Mouse (Mus musculus) hindbrain, embryonic 12.5 days (tissue): ENCODE results near the gene Ubash3b. TPM values are rescaled to one million over a fixed set of nuclear protein-coding genes. Genes with fewer than 3 reads are reported as not detected.

Experiments
- ATAC-seq: fragments of 200-750 bp; cut with Nextera tagmentation; 2 replicates; pipeline ENCODE4 v1.8.0; 2017; ENCODE audit warnings: moderate TSS enrichment; ENCODE audit not compliant: low FRiP score
- H3K27ac ChIP-seq: fragments of 300-500 bp; sonication (generic); 2 replicates; pipeline ENCODE4 v1.5.1; 2016; ENCODE audit warnings: mild to moderate bottlenecking
- H3K27me3 ChIP-seq: fragments of 300-500 bp; sonication (generic); 2 replicates; pipeline ENCODE4 v1.6.1; 2016; ENCODE audit warnings: mild to moderate bottlenecking
- H3K36me3 ChIP-seq: fragments of 300-500 bp; sonication (generic); 2 replicates; pipeline ENCODE4 v1.6.1; 2016; ENCODE audit warnings: mild to moderate bottlenecking
- H3K4me1 ChIP-seq: fragments of 300-500 bp; sonication (generic); 2 replicates; pipeline ENCODE4 v1.6.1; 2016
- H3K4me2 ChIP-seq: fragments of 300-500 bp; sonication (generic); replicated peaks from 2 replicates; pipeline ENCODE4 v1.6.1; 2016; ENCODE audit warnings: mild to moderate bottlenecking
- H3K4me3 ChIP-seq: fragments of 300-500 bp; sonication (generic); 2 replicates; pipeline ENCODE4 v1.5.1; 2016; ENCODE audit warnings: mild to moderate bottlenecking
- H3K9ac ChIP-seq: fragments of 300-500 bp; sonication (generic); 2 replicates; pipeline ENCODE4 v1.6.1; 2016; ENCODE audit warnings: mild to moderate bottlenecking, moderate library complexity
- H3K9me3 ChIP-seq: fragments of 300-500 bp; sonication (generic); replicated peaks from 2 replicates; pipeline ENCODE4 v1.6.1; 2016; ENCODE audit warnings: mild to moderate bottlenecking
- WGBS: fragments of 180-500 bp; shearing (Covaris S2); methylation state at CpG from one replicate; pipeline ENCODE4 v1.1.7; 2016; 5-methylcytosine and 5-hydroxymethylcytosine counted together
- polyA plus RNA-seq: library from polyadenylated mRNA; unstranded; fragments of >200 nt; fragmentation: Nextera tagmentation; extraction: Ambion mirVana; gene quantifications from 2 replicates; pipeline ENCODE4 v1.2.1, GENCODE M21; 2016

Gene Ubash3b
- polyA plus RNA-seq, 1 experiment from 2014 or later: 14.6 TPM

DNA sequence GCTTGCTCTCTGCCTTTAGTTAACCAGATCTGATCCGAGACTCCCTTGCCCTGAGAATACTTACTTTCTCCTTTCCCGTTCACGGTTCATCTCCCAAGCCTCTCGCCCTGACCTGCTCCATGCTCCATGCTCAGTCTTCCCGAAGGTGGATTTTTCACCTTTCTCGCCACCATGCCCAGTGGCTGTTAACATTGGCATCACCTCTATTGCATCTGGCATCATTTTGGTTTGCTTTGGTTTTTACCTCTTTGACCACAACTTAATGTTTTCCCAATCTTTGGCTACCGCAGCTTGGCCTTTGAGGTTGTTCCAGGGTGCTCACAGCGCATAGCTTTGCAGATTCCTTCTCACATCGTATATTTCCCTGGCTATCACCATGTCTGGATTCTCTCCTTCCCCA lies 26.0 kb upstream of the Ubash3b start:
- H3K9me3 ChIP-seq: no peaks in the 10 kb centered on the region
- no peaks in the 10 kb centered on the region for H3K36me3 ChIP-seq
- no peak overlapping the region for H3K4me3 ChIP-seq
- ATAC-seq: no peak
- H3K27ac ChIP-seq: no peak overlapping the region
- no peak overlapping the region for H3K4me2 ChIP-seq
- H3K4me1 ChIP-seq: 0 out of 2 replicates have a peak, but pooled peaks cover 4% of the 10 kb centered on the region
- no peaks in the 10 kb centered on the region for H3K27me3 ChIP-seq
- H3K9ac ChIP-seq: no peak overlapping the region
- WGBS: 89% methylated on average over 9 of the region's 9 CpGs

DNA sequence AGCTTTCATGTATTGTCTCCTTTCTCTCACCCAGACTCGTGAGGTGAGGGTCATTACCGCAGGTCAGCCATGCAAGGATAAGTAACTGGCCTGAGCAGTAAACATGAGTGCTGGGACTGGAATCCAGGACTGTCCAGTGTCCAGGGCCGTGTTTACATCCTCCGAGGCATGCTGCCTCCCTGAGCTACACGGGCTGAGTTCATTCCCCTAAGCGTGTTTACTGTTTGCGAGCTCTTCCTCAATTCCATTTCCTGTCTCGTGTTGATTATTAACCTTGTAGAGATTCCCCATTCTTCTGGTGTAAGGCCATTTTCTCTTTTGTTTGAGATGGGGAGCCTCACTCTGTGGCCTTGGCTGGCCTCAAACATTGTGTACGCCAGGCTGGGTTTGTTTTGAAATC lies 23.8 kb upstream of the Ubash3b start:
- Histone ChIP-seq H3K27me3 (no peaks in the 10 kb centered on the region), H3K9ac (no peak overlapping the region), H3K36me3 (no peaks in the 10 kb centered on the region), H3K27ac (no peak overlapping the region), H3K4me2 (no peak overlapping the region), H3K4me1 (0 out of 2 replicates have a peak, but pooled peaks cover 4% of the 10 kb centered on the region), H3K9me3 (no peaks in the 10 kb centered on the region), H3K4me3 (no peak overlapping the region)
- ATAC-seq: no peak
- 67% methylated on average over 9 of the region's 9 CpGs for WGBS

DNA sequence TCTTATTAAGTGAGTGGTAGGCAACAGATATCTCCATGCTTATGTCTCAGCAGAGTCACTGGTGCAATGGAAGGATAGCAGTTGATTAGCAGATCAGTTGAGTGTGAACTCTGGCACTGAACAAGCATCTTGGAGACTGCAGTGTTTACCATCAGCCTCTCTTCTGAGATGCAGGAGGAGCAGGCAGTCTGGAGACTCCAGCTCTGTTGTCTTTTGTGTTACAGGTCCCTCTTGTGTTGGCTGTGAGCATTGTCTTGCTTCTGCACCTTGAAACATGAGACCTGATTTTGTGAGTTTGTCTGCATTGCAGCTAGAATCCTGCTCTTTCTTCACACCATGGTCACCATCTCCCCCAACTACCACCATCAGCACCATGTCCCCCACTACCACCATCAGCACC lies 21.1 kb upstream of the Ubash3b start:
- no peaks in the 10 kb centered on the region for H3K36me3 ChIP-seq
- H3K4me2 ChIP-seq: no peak overlapping the region
- H3K4me1 ChIP-seq: no peaks in the 10 kb centered on the region
- no peak overlapping the region for H3K9ac ChIP-seq
- H3K27ac ChIP-seq: no peak overlapping the region
- no peak overlapping the region for H3K4me3 ChIP-seq
- no peaks in the 10 kb centered on the region for H3K9me3 ChIP-seq
- peak; percentile 67 for ATAC-seq
- H3K27me3 ChIP-seq: no peaks in the 10 kb centered on the region

GRCm38 (mm10) chr9:41181803-41182202 lies 20.3 kb upstream of the Ubash3b start:
- WGBS: 64% methylated on average over 8 of the region's 8 CpGs
- Histone ChIP-seq H3K9ac (no peak overlapping the region), H3K4me3 (no peak overlapping the region), H3K4me2 (no peak overlapping the region), H3K36me3 (no peaks in the 10 kb centered on the region), H3K27ac (no peak overlapping the region), H3K4me1 (no peaks in the 10 kb centered on the region), H3K9me3 (no peaks in the 10 kb centered on the region), H3K27me3 (no peaks in the 10 kb centered on the region)
- ATAC-seq: no peak

DNA sequence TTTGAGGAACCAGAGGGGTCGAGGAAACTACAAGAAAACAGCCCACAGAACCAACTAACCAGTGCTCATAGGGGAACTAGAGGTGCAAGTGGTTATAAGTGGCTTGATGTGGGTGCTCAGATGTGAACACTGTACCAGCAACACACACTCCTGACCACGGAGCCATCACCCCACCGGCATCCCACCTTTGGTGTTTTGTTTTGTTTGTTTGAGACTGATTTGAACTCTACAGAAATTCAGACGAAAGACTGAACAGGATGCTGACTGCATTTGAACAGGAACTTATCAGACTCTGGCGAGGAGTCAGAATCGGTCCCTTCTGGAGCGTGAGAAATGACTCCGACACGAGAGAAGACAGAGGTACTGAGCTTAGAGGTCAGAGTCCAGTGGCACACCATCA lies 19.9 kb upstream of the Ubash3b start:
- Histone ChIP-seq H3K4me1 (no peaks in the 10 kb centered on the region), H3K4me3 (no peak overlapping the region), H3K27ac (no peak overlapping the region), H3K4me2 (no peak overlapping the region), H3K9ac (no peak overlapping the region), H3K27me3 (no peaks in the 10 kb centered on the region), H3K36me3 (no peaks in the 10 kb centered on the region), H3K9me3 (no peaks in the 10 kb centered on the region)
- no peak for ATAC-seq
- WGBS: 84% methylated on average over 9 of the region's 9 CpGs

- Histone ChIP-seq H3K4me2 (no peak overlapping the region), H3K36me3 (no peaks in the 10 kb centered on the region), H3K4me3 (no peak overlapping the region), H3K9me3 (no peaks in the 10 kb centered on the region), H3K9ac (no peak overlapping the region), H3K4me1 (0 out of 2 replicates have a peak, but pooled peaks cover 3% of the 10 kb centered on the region), H3K27me3 (no peaks in the 10 kb centered on the region), H3K27ac (no peak overlapping the region)
- 87% methylated on average over 5 of the region's 5 CpGs for WGBS
- ATAC-seq: no peak
Measured at GRCm38 (mm10) chr9:41179056-41179455, 17.6 kb upstream of the Ubash3b start.

DNA sequence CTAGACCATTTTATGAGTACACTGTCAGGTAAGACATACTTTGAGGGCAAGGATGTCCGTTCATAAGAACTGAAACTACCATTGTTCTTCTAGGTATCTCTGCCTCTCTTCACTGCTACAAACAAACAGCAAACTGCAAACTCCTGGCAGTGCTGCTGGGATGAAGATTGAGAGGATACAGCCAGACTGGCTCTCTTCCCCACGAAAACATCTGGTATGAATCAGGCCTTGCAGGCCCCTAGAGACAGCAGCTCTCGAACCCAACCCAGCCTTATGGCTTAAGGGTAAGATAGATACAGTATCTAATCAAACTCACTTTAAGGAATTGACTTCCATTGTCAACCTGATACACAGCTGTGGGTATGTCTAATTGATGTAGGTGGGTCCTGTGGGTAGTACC lies 11.7 kb upstream of the Ubash3b start:
- no peak overlapping the region for H3K9ac ChIP-seq
- no peak for ATAC-seq
- H3K4me3 ChIP-seq: no peak overlapping the region
- no peaks in the 10 kb centered on the region for H3K9me3 ChIP-seq
- 0 out of 2 replicates have a peak, but pooled peaks cover 3% of the 10 kb centered on the region for H3K4me1 ChIP-seq
- H3K36me3 ChIP-seq: no peaks in the 10 kb centered on the region
- no peak overlapping the region for H3K4me2 ChIP-seq
- no peaks in the 10 kb centered on the region for H3K27me3 ChIP-seq
- 73% methylated on average over 3 of the region's 3 CpGs for WGBS
- no peak overlapping the region for H3K27ac ChIP-seq

DNA sequence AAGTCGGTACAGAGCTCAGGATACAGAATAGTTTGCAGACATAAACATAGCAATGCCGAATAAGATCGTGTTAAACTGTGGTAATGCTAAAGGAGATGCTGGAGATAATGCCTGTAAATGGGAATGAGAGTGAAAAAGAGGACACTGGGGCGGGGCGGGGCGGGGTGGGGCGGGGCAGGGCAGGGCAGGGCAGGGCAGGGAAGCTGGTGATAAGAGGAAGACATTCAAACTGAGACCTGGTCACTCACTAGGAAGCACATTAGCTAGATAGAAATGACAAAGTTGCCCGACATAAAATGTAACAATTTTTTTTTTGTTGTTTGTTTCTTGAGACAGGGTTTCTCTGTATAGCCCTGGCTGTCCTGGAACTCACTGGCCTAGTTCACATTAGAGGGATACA lies 10.9 kb upstream of the Ubash3b start:
- WGBS: 87% methylated on average over 8 of the region's 8 CpGs
- H3K36me3 ChIP-seq: no peaks in the 10 kb centered on the region
- no peak overlapping the region for H3K9ac ChIP-seq
- no peak overlapping the region for H3K4me2 ChIP-seq
- no peak overlapping the region for H3K4me3 ChIP-seq
- 0 out of 2 replicates have a peak, but pooled peaks cover 3% of the 10 kb centered on the region for H3K4me1 ChIP-seq
- no peak for ATAC-seq
- H3K27ac ChIP-seq: no peak overlapping the region
- no peaks in the 10 kb centered on the region for H3K27me3 ChIP-seq
- H3K9me3 ChIP-seq: no peaks in the 10 kb centered on the region

DNA sequence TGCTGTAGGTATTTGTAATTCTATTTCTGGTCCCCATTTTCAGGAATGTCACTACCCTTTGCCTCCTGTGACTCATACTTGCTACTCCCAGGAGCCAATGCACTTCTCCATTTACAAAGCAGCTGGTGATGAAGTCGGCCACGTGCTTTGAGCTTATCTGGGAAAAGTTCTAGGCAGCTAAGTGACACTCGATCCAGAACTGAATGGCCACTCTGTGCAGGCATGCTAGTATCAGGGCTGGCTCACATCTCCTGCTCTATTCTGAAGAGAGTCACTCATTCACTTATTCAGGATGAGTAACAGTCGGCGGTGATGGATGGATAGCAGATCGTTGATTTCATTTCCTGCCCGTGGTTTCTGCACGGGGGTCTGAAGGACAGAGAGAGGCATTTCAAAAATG lies 8.5 kb upstream of the Ubash3b start:
- H3K36me3 ChIP-seq: no peaks in the 10 kb centered on the region
- H3K9me3 ChIP-seq: no peaks in the 10 kb centered on the region
- no peak overlapping the region for H3K4me3 ChIP-seq
- no peaks in the 10 kb centered on the region for H3K27me3 ChIP-seq
- no peak overlapping the region for H3K27ac ChIP-seq
- no peak for ATAC-seq
- H3K9ac ChIP-seq: no peak overlapping the region
- 54% methylated on average over 8 of the region's 8 CpGs for WGBS
- H3K4me2 ChIP-seq: no peak overlapping the region
- H3K4me1 ChIP-seq: 0 out of 2 replicates have a peak, but pooled peaks cover 3% of the 10 kb centered on the region

GRCm38 (mm10) chr9:41168656-41169055 lies 7.2 kb upstream of the Ubash3b start:
- no peak for ATAC-seq
- no peaks in the 10 kb centered on the region for H3K4me1 ChIP-seq
- WGBS: 88% methylated on average over 2 of the region's 2 CpGs

GRCm38 (mm10) chr9:41168206-41168605 lies 6.7 kb upstream of the Ubash3b start:
- no peak overlapping the region for H3K27ac ChIP-seq
- H3K27me3 ChIP-seq: no peaks in the 10 kb centered on the region
- ATAC-seq: no peak
- no peak overlapping the region for H3K9ac ChIP-seq
- no peaks in the 10 kb centered on the region for H3K4me1 ChIP-seq
- no peak overlapping the region for H3K4me3 ChIP-seq
- no peaks in the 10 kb centered on the region for H3K36me3 ChIP-seq
- WGBS: 90% methylated on average over 6 of the region's 6 CpGs
- peaks cover 1% of the 10 kb centered on the region; the same call in 1 of the 2 replicates for H3K9me3 ChIP-seq
- H3K4me2 ChIP-seq: no peak overlapping the region

More at GRCm38 (mm10) chr9:41168656-41169055, 7.2 kb upstream of the Ubash3b start:
- H3K9ac ChIP-seq: no peak overlapping the region
- no peaks in the 10 kb centered on the region for H3K27me3 ChIP-seq
- H3K4me3 ChIP-seq: no peak overlapping the region
- H3K27ac ChIP-seq: no peak overlapping the region
- H3K9me3 ChIP-seq: no peaks in the 10 kb centered on the region
- H3K4me2 ChIP-seq: no peak overlapping the region
- no peaks in the 10 kb centered on the region for H3K36me3 ChIP-seq

DNA sequence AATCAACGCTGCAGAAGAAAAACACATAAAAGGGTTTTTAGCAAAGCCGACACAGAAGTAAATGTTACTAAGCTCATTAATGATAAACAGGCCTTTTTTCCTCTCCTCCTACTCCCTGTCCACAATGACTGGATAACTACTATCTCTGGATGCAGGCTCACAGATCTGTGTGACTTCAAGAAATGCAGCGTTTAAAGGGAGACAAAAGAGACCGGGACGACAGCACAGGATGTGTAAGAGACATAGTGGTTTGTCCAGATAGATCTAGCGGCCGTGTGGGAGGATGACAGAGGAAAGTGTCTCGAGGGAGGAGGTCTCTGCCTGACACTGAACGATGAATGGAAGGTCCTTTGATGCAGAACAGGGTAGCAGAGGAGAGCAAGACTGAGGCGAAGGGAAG lies 5.4 kb upstream of the Ubash3b start:
- H3K9me3 ChIP-seq: peaks cover 4% of the 10 kb centered on the region; the same call in 1 of the 2 replicates
- no peaks in the 10 kb centered on the region for H3K36me3 ChIP-seq
- H3K4me2 ChIP-seq: no peak overlapping the region
- H3K4me3 ChIP-seq: no peak overlapping the region
- no peaks in the 10 kb centered on the region for H3K4me1 ChIP-seq
- no peak for ATAC-seq
- H3K9ac ChIP-seq: no peak overlapping the region
- 49% methylated on average over 9 of the region's 10 CpGs for WGBS
- H3K27me3 ChIP-seq: no peaks in the 10 kb centered on the region
- no peak overlapping the region for H3K27ac ChIP-seq

DNA sequence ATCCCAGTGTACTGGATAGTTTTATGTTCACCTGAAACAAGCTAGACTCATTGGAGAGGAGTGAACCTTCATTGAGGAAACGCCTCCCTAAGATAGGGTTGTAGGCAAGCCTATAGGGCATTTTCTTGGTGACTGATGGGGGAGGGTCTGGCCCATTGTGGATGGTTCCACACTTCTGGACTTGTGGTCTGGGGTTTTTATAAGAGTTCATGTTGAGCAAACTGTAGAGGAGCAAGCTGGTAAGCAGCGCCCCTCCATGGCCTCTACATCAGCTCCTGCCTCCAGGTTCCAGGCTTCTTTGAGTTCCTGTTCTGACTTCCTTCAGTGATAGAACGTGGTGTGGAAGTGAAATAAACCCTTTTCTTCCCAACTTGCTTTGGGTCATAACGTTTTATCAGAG lies 866 bp upstream of the Ubash3b start:
- Histone ChIP-seq H3K4me3 (no peak overlapping the region), H3K27me3 (peaks cover 16% of the 10 kb centered on the region), H3K4me1 (peaks cover 14% of the 10 kb centered on the region; the same call in 1 of the 2 replicates), H3K9ac (no peak overlapping the region), H3K4me2 (no peak overlapping the region), H3K36me3 (no peaks in the 10 kb centered on the region), H3K27ac (no peak overlapping the region), H3K9me3 (peaks cover 4% of the 10 kb centered on the region; the same call in 1 of the 2 replicates)
- 79% methylated on average over 4 of the region's 4 CpGs for WGBS
- no peak for ATAC-seq
